Mouse (Mus musculus): ENCODE data around the gene Tepp.

- TF ChIP-seq CTCF (IDR thresholded peaks at IDR 0.05; ENCODE audit: control insufficient read depth, insufficient read depth, insufficient read length) (no peak), MYOG (IDR thresholded peaks at IDR 0.05; ENCODE audit: control insufficient read depth, extremely low read depth, insufficient read length) (no peak), USF1 (IDR thresholded peaks at IDR 0.05; ENCODE audit: low read depth) (no peak), MYOD1 (IDR thresholded peaks at IDR 0.05; ENCODE audit: control insufficient read depth, insufficient read length, low read depth) (no peak), MAX (IDR thresholded peaks at IDR 0.05) (no peak), CEBPB (IDR thresholded peaks at IDR 0.05; ENCODE audit: low read depth) (no peak)
Observed at GRCm38 (mm10) chr8:95320224-95321139, 10.1 kb downstream of the Tepp start.

Data from C2C12 (cell line).